Mouse (Mus musculus) neural tube, embryonic 14.5 days (tissue): ENCODE data around the gene P4ha2. TPM values are rescaled to one million over a fixed set of nuclear protein-coding genes. Genes with fewer than 3 reads are reported as not detected.

Source experiments
- ATAC-seq: fragments of 200-750 bp; cut with Nextera tagmentation; 2 replicates; pipeline ENCODE4 v1.8.0; 2017; ENCODE audit warnings: low read depth, mild to moderate bottlenecking, moderate TSS enrichment, moderate library complexity
- H3K27ac ChIP-seq: fragments of 300-500 bp; sonication (generic); 2 replicates; pipeline ENCODE4 v1.5.1; 2014; ENCODE audit warnings: low read depth, mild to moderate bottlenecking, control low read depth, low read length, moderate library complexity, mixed read lengths
- H3K27me3 ChIP-seq: fragments of 300-500 bp; sonication (generic); 2 replicates; pipeline ENCODE4 v1.6.1; 2014; ENCODE audit warnings: low read length; ENCODE audit not compliant: control insufficient read depth, insufficient read depth
- H3K36me3 ChIP-seq: fragments of 300-500 bp; sonication (generic); 2 replicates; pipeline ENCODE4 v1.6.1; 2014; ENCODE audit warnings: low read length, mixed read lengths; ENCODE audit not compliant: control insufficient read depth, insufficient read depth
- H3K4me1 ChIP-seq: fragments of 300-500 bp; sonication (generic); 2 replicates; pipeline ENCODE4 v1.6.1; 2014; ENCODE audit warnings: low read length; ENCODE audit not compliant: control insufficient read depth, insufficient read depth
- H3K4me2 ChIP-seq: fragments of 300-500 bp; sonication (generic); 2 replicates; pipeline ENCODE4 v1.6.1; 2014; ENCODE audit warnings: mild to moderate bottlenecking, low read depth, low read length, control low read depth
- H3K4me3 ChIP-seq: fragments of 300-500 bp; sonication (generic); 2 replicates; pipeline ENCODE4 v1.5.1; 2014; ENCODE audit warnings: low read depth, low read length, control low read depth, mixed read lengths
- H3K9ac ChIP-seq: fragments of 300-500 bp; sonication (generic); replicated peaks from 2 replicates; pipeline ENCODE4 v1.6.1; 2014; ENCODE audit warnings: low read depth, mild to moderate bottlenecking, control low read depth, low read length, mixed read lengths
- H3K9me3 ChIP-seq: fragments of 300-500 bp; sonication (generic); 2 replicates; pipeline ENCODE4 v1.6.1; 2016; ENCODE audit warnings: low read length; ENCODE audit not compliant: control insufficient read depth
- WGBS: fragments of 180-500 bp; shearing (Covaris S2); extraction: QIAGEN DNeasy Blood & Tissue Kit; methylation state at CpG from one replicate; pipeline ENCODE4 v1.1.7; 2014; 5-methylcytosine and 5-hydroxymethylcytosine counted together
- polyA plus RNA-seq: library from polyadenylated mRNA; unstranded; fragments of >200 nt; fragmentation: Nextera tagmentation; extraction: Ambion mirVana; gene quantifications from 2 replicates; pipeline ENCODE4 v1.2.1, GENCODE M21; 2014

P4ha2 gene
- polyA plus RNA-seq, 1 experiment from 2014 or later, result 10.1 TPM

DNA sequence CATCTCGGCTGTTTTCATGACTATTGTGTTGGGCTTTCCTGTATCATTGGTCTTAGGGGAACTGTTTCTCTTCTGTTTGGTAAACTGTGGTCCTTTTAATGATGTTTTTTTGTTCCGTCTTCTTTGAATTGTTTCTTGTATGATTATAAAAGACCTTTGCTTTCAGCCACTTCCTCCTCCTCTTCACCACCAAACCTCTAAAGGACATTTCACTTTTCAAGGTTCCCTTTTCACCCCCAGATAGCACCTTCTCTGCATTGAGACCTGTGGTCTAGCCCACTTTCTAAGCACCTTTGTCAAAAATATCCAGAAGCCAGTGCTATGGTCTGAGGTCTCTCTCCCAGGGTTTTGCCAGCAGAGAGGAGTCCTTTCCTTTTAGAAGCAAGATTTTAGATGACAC, 71.3 kb downstream of the P4ha2 start:
- H3K4me1 ChIP-seq, result no peaks in the 10 kb centered on the region
- no peaks in the 10 kb centered on the region for H3K36me3 ChIP-seq
- no peak overlapping the region for H3K27ac ChIP-seq
- no peaks in the 10 kb centered on the region for H3K27me3 ChIP-seq
- H3K9ac ChIP-seq, result no peak overlapping the region
- ATAC-seq, result no peak
- H3K4me2 ChIP-seq, result no peak overlapping the region
- WGBS, result 74% methylated on average over 2 of the region's 2 CpGs
- no peaks in the 10 kb centered on the region for H3K9me3 ChIP-seq
- no peak overlapping the region for H3K4me3 ChIP-seq

DNA sequence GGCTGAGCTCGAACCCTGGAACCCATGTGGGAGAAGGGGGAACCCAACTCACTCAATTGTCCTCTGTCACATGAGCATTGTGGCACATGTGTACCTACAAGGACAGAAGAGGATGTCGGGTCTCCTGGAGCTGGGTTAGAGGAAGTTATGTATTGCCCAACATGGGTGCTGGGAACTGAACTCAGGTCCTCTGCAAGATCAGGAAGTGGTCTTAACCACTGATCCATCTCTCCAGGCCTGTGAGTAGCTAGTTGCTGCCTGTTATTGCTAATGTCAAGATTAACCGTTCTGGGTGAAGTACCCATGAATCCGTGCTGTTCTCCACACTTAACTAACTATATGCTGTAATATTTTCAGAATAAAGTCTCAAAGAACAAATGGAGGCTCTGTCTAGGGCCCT, 74.3 kb downstream of the P4ha2 start:
- ATAC-seq, result no peak
- 84% methylated on average over 4 of the region's 4 CpGs for WGBS
- H3K36me3 ChIP-seq, result no peaks in the 10 kb centered on the region
- no peak overlapping the region for H3K9ac ChIP-seq
- no peaks in the 10 kb centered on the region for H3K27me3 ChIP-seq
- H3K27ac ChIP-seq, result no peak overlapping the region
- H3K4me1 ChIP-seq, result no peaks in the 10 kb centered on the region
- H3K4me2 ChIP-seq, result no peak overlapping the region
- H3K4me3 ChIP-seq, result no peak overlapping the region
- no peaks in the 10 kb centered on the region for H3K9me3 ChIP-seq

DNA sequence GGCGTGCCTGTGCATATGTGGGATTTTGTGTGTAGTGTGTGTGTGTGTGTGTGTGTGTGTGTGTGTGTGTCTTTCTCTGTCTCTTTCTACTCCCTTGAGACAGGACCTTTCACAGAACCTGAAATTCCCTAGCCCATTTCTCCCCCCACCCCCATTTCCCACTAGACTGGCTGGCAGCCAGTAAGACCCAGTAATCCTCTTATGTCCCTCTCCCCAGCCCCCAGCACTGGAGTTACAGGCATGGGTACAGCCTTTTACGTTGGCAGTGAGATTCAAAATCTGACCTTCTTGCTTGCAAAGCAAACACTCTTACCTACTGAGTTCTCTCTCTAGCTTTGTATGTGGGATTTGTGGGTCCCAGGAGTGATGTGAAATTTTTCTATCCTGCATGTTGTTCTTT, 75.0 kb downstream of the P4ha2 start:
- H3K4me3 ChIP-seq, result no peak overlapping the region
- no peaks in the 10 kb centered on the region for H3K27me3 ChIP-seq
- no peak overlapping the region for H3K4me2 ChIP-seq
- no peaks in the 10 kb centered on the region for H3K36me3 ChIP-seq
- no peaks in the 10 kb centered on the region for H3K4me1 ChIP-seq
- H3K9me3 ChIP-seq, result no peaks in the 10 kb centered on the region
- H3K27ac ChIP-seq, result no peak overlapping the region
- no peak overlapping the region for H3K9ac ChIP-seq
- ATAC-seq, result no peak
- WGBS, result 83% methylated on average over 2 of the region's 2 CpGs

Other genes with a start within 250 kb of the P4ha2 start
- gene Gm12216, start 240.8 kb upstream of the P4ha2 start, polyA plus RNA-seq, result 0.44 and 0.70 TPM in 2 replicates
- 10.9 and 11.4 TPM in 2 replicates for gene Slc22a5, start 208.4 kb upstream of the P4ha2 start, polyA plus RNA-seq
- gene Slc22a21, start 119.8 kb upstream of the P4ha2 start, polyA plus RNA-seq, result 3.7 and 3.8 TPM in 2 replicates
- gene Slc22a4, start 72.0 kb upstream of the P4ha2 start, polyA plus RNA-seq, result 3.1 and 6.1 TPM in 2 replicates
- gene Pdlim4, start 31.1 kb upstream of the P4ha2 start, polyA plus RNA-seq, result 26.5 and 33.1 TPM in 2 replicates
- gene Csf2, start 149.6 kb downstream of the P4ha2 start, polyA plus RNA-seq, result not detected in 2 replicates
- gene Il3, start 167.2 kb downstream of the P4ha2 start, polyA plus RNA-seq, result not detected in 2 replicates
- gene Acsl6, start 203.7 kb downstream of the P4ha2 start, polyA plus RNA-seq, result 50.9 and 51.3 TPM in 2 replicates